Mouse (Mus musculus) hindbrain, embryonic 11.5 days (tissue): ENCODE data around the gene Arhgef12. TPM values are rescaled to one million over a fixed set of nuclear protein-coding genes. Genes with fewer than 3 reads are reported as not detected.
A peak's percentile ranks its signal among the peaks of the same experiment; 100 is the strongest.

Experiments used
- ATAC-seq: fragments of 200-750 bp; cut with Nextera tagmentation; 2 replicates; pipeline ENCODE4 v1.8.0; 2017; ENCODE audit warnings: mild to moderate bottlenecking, moderate TSS enrichment, moderate library complexity; ENCODE audit not compliant: low FRiP score
- DNase-seq: peaks from one replicate; pipeline ENCODE4 v3.0.0-alpha.2; 2015; ENCODE audit warnings: low spot score
- H3K27ac ChIP-seq: fragments of 300-500 bp; sonication (generic); 2 replicates; pipeline ENCODE4 v1.5.1; 2014; ENCODE audit warnings: mild to moderate bottlenecking, low read depth, low read length
- H3K27me3 ChIP-seq: fragments of 300-500 bp; sonication (generic); 2 replicates; pipeline ENCODE4 v1.6.1; 2014; ENCODE audit warnings: mild to moderate bottlenecking, low read length, moderate library complexity, mixed read lengths; ENCODE audit not compliant: control insufficient read depth, insufficient read depth
- H3K36me3 ChIP-seq: fragments of 300-500 bp; sonication (generic); 2 replicates; pipeline ENCODE4 v1.6.1; 2014; ENCODE audit warnings: mild to moderate bottlenecking, low read length, moderate library complexity, mixed read lengths; ENCODE audit not compliant: control insufficient read depth, insufficient read depth
- H3K4me1 ChIP-seq: fragments of 300-500 bp; sonication (generic); replicated peaks from 2 replicates; pipeline ENCODE4 v1.6.1; 2014; ENCODE audit warnings: low read length, mixed read lengths; ENCODE audit not compliant: control insufficient read depth, insufficient read depth
- H3K4me2 ChIP-seq: fragments of 300-500 bp; sonication (generic); replicated peaks from 2 replicates; pipeline ENCODE4 v1.6.1; 2014; ENCODE audit warnings: mild to moderate bottlenecking, low read depth, low read length
- H3K4me3 ChIP-seq: fragments of 300-500 bp; sonication (generic); 2 replicates; pipeline ENCODE4 v1.5.1; 2014; ENCODE audit warnings: low read depth, low read length
- H3K9ac ChIP-seq: fragments of 300-500 bp; sonication (generic); 2 replicates; pipeline ENCODE4 v1.6.1; 2014; ENCODE audit warnings: low read depth, low read length
- H3K9me3 ChIP-seq: fragments of 300-500 bp; sonication (generic); 2 replicates; pipeline ENCODE4 v1.6.1; 2016; ENCODE audit warnings: low read length; ENCODE audit not compliant: control insufficient read depth
- WGBS: fragments of 180-500 bp; shearing (Covaris S2); extraction: QIAGEN DNeasy Blood & Tissue Kit; methylation state at CpG from one replicate; pipeline ENCODE4 v1.1.7; 2014; 5-methylcytosine and 5-hydroxymethylcytosine counted together
- polyA plus RNA-seq: library from polyadenylated mRNA; unstranded; fragments of >200 nt; fragmentation: Nextera tagmentation; extraction: Ambion mirVana; gene quantifications from 2 replicates; pipeline ENCODE4 v1.2.1, GENCODE M21; 2014

Gene Arhgef12
- polyA plus RNA-seq, 1 experiment from 2014 or later, result 22.5 TPM

DNA sequence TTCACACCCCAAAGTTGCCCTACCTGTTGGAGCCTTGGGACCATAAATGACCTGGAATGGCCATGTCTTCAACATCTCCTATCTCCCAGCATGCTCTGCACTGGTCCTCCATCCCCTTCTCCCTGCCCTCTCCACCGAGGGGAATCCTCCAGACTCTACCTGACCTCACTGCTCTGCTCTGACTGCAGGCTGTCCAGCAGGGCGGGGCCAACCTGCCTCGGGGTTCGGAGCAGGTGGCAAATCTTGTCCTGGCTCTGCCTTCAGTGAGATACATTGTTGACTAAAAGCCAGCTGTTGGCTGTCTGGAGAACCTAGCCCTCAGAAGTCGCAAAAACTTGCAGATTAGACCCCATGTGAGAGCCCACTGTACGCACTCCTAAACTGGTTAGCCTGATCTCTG, 180.5 kb downstream of the Arhgef12 start:
- H3K9ac ChIP-seq, result no peak overlapping the region
- H3K36me3 ChIP-seq, result no peaks in the 10 kb centered on the region
- DNase-seq (no peak), ATAC-seq (no peak)
- H3K4me2 ChIP-seq, result no peak overlapping the region
- H3K27ac ChIP-seq, result no peak overlapping the region
- no peaks in the 10 kb centered on the region for H3K9me3 ChIP-seq
- WGBS, result 84% methylated on average over 6 of the region's 6 CpGs
- H3K27me3 ChIP-seq, result no peaks in the 10 kb centered on the region
- H3K4me1 ChIP-seq, result no peaks in the 10 kb centered on the region
- no peak overlapping the region for H3K4me3 ChIP-seq

DNA sequence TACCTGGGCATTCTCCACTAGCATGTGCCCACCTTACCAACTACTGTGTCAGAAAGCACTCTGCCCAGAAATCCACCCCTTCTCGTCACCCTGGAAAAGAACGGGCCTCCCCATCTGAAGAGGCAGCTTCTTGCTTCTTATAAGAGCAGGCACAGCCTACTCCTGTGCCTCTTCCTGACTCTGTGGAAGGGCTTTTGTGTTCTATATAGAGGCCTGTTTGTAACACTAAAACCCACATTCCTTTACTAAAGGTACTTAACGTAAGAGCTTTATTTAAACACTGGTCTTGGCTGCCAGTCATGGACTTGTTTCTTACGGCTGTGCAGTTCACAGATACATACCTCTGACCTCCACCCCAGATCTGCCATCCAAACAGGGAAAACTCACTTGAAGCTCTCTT, 185.2 kb downstream of the Arhgef12 start:
- ATAC-seq (no peak), DNase-seq (no peak)

DNA sequence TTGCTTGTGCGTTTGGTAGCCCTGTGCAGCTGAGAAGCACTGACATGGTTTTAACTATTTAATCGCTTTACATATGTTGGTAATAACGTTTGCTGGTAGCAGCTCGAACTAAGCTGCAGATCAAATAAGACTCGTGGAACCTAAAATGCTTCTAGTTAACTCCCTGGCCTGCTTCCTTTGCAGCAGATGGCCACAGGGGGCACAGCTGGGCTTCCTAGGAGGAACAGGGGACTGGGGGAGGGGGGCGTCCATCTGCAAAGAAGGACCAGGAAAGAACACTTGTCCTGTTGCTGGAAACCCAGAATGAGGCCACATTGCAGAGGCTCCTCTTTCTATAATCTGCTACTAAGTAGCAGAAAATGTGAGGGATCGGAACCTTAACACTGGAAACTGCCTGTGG, 186.8 kb downstream of the Arhgef12 start:
- Histone ChIP-seq H3K9me3 (no peaks in the 10 kb centered on the region), H3K27ac (no peak overlapping the region), H3K27me3 (0 out of 2 replicates have a peak, but pooled peaks cover 2% of the 10 kb centered on the region), H3K4me1 (no peaks in the 10 kb centered on the region), H3K4me2 (no peak overlapping the region), H3K4me3 (no peak overlapping the region), H3K36me3 (no peaks in the 10 kb centered on the region), H3K9ac (no peak overlapping the region)
- peak; percentile 44 for DNase-seq
- ATAC-seq, result no peak
- whole genome bisulfite sequencing, result 49% methylated on average over 7 of the region's 7 CpGs

More for the DNA sequence above, 185.2 kb downstream of the Arhgef12 start:
- Histone ChIP-seq H3K4me2 (no peak overlapping the region), H3K27me3 (0 out of 2 replicates have a peak, but pooled peaks cover 2% of the 10 kb centered on the region), H3K4me3 (no peak overlapping the region), H3K27ac (no peak overlapping the region), H3K36me3 (no peaks in the 10 kb centered on the region), H3K9me3 (no peaks in the 10 kb centered on the region), H3K9ac (no peak overlapping the region), H3K4me1 (no peaks in the 10 kb centered on the region)
- WGBS, result 75% methylated on average over 4 of the region's 4 CpGs

DNA sequence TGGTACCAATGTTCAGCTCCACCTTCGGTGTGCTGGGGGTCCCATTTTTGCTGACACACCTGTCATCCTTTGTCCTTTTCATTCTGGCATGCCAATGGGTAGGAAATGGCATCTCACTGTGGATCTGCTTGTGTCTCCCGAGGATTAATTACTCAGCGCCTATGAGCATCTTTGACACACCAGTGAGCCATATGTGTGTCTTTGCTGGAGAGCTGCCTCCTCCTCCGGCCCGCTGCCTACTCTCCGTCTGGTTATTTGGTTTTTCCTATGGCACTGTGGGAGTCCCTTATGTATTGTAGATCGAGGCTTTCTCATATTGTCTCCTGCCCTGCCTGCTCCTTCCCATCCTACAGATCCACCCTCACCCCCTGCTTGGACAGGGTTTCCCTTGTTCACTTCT, 189.1 kb downstream of the Arhgef12 start:
- no peak overlapping the region for H3K9ac ChIP-seq
- DNase-seq, result no peak
- no peaks in the 10 kb centered on the region for H3K9me3 ChIP-seq
- ATAC-seq, result no peak
- H3K4me2 ChIP-seq, result no peak overlapping the region
- H3K4me3 ChIP-seq, result no peak overlapping the region
- no peak overlapping the region for H3K27ac ChIP-seq
- H3K27me3 ChIP-seq, result 0 out of 2 replicates have a peak, but pooled peaks cover 2% of the 10 kb centered on the region
- H3K36me3 ChIP-seq, result no peaks in the 10 kb centered on the region
- H3K4me1 ChIP-seq, result no peaks in the 10 kb centered on the region
- 78% methylated on average over 7 of the region's 7 CpGs for WGBS

Other genes starting within 250 kb of the Arhgef12 start
- gene Grik4, start 162.7 kb downstream of the Arhgef12 start, polyA plus RNA-seq, result 1.2 and 1.6 TPM in 2 replicates
- gene Tmem136, start 9.3 kb upstream of the Arhgef12 start, polyA plus RNA-seq, result 16.9 and 19.2 TPM in 2 replicates
- gene Pou2f3, start 103.1 kb upstream of the Arhgef12 start, polyA plus RNA-seq, result not detected in 2 replicates
- 34.7 and 41.4 TPM in 2 replicates for gene Oaf, start 132.7 kb upstream of the Arhgef12 start, polyA plus RNA-seq
- 0.82 and 2.4 TPM in 2 replicates for gene Trim29, start 203.6 kb upstream of the Arhgef12 start, polyA plus RNA-seq